Mouse (Mus musculus): ENCODE measurements around the gene Igdcc3.
"Not testable (repeated sequence)": the region's sequence is repeated elsewhere in the genome, so short reads cannot be mapped to it uniquely, and the experiment has no call there.

Igdcc3 gene

GRCm38 (mm10) chr9:65207041-65207815 is 66.2 kb downstream of the Igdcc3 start:
- DNase-seq: not testable (repeated sequence)

- no peak for DNase-seq
These were observed 67.5 kb downstream of the Igdcc3 start for GRCm38 (mm10) chr9:65208293-65209179.

- no peak for DNase-seq
These were observed 70.6 kb downstream of the Igdcc3 start for GRCm38 (mm10) chr9:65211598-65211997.

GRCm38 (mm10) chr9:65214425-65214777 is 73.4 kb downstream of the Igdcc3 start:
- peak; percentile 76 for DNase-seq

- peak; percentile 91 for DNase-seq
These were observed 73.9 kb downstream of the Igdcc3 start for GRCm38 (mm10) chr9:65214778-65215493.

GRCm38 (mm10) chr9:65215494-65216126 is 74.6 kb downstream of the Igdcc3 start:
- peak; percentile 31 for DNase-seq

- DNase-seq: peak; percentile 30
These were observed 76.0 kb downstream of the Igdcc3 start for GRCm38 (mm10) chr9:65216972-65217371.

GRCm38 (mm10) chr9:65217661-65218060 is 76.7 kb downstream of the Igdcc3 start:
- no peak for DNase-seq

GRCm38 (mm10) chr9:65218916-65219315 is 77.9 kb downstream of the Igdcc3 start:
- no peak for DNase-seq

- DNase-seq: not testable (repeated sequence)
These were observed 79.4 kb downstream of the Igdcc3 start for GRCm38 (mm10) chr9:65220398-65220797.

GRCm38 (mm10) chr9:65223927-65224326 is 82.9 kb downstream of the Igdcc3 start:
- DNase-seq: no peak

- peak; percentile 54 for DNase-seq
These were observed 84.8 kb downstream of the Igdcc3 start for GRCm38 (mm10) chr9:65225795-65226194.

GRCm38 (mm10) chr9:65230250-65230649 is 89.3 kb downstream of the Igdcc3 start:
- DNase-seq: no peak

- no peak for DNase-seq
These were observed 90.3 kb downstream of the Igdcc3 start for GRCm38 (mm10) chr9:65231284-65231683.

GRCm38 (mm10) chr9:65233243-65233985 is 92.4 kb downstream of the Igdcc3 start:
- DNase-seq: no peak

- no peak for DNase-seq
These were observed 93.7 kb downstream of the Igdcc3 start for GRCm38 (mm10) chr9:65234734-65235133.

All from lung, postnatal 36 days (tissue).